Mouse (Mus musculus): ENCODE results near the gene Itgb5. TPM values are rescaled to one million over a fixed set of nuclear protein-coding genes. Genes with fewer than 3 reads are reported as not detected.

Itgb5 gene
- total RNA-seq, 4 experiments from 2014 or later: 87.6 to 103 (median 91.3) TPM

- peak; percentile 57 for DNase-seq (ENCODE audit: low spot score)
These were observed 48.7 kb downstream of the Itgb5 start for GRCm38 (mm10) chr16:33878041-33878783.

DNA sequence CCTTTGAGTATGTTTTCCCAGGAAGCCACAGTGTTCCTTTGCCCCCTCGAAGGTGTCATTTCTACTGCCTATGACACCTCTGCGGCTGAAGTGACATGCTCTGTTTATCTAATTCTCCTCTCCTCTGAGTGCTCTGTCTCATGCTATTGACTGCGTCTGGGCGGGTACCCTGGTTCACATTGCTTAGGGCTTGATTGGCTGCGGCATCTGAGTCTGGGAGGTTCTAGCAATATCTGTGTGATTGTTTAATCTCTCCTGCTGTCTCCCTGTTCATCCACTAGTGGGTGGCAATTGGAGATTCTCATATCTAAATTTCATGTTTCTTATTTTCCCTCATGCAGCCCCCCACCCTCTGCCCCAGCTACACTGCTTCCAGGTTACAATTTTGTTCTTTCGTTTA lies 49.6 kb downstream of the Itgb5 start:
- DNase-seq (ENCODE audit: low spot score): no peak

GRCm38 (mm10) chr16:33879556-33879955 lies 50.1 kb downstream of the Itgb5 start:
- DNase-seq (ENCODE audit: low spot score): no peak

DNA sequence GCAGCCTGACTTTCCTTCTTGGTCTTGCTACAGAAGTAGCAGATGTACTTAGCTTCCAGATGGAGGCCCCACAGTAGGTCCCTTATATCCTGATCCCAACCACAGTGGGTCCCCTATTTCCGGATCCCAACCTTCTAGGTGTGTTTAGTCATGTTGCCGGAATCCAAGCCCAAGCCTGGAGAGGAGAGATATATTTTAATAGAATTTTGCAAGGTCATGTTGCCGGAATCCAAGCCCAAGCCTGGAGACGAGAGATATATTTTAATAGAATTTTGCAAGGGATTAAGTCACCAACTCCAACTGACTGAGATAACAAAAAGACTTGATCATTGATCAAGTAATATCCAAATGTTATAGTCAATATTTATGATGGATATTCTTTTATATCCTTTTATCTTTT lies 51.3 kb downstream of the Itgb5 start:
- DNase-seq (ENCODE audit: low spot score): no peak

- DNase-seq (ENCODE audit: low spot score): peak; percentile 64
These were observed 53.1 kb downstream of the Itgb5 start for GRCm38 (mm10) chr16:33882540-33882939.

GRCm38 (mm10) chr16:33883046-33883975 lies 53.8 kb downstream of the Itgb5 start:
- no peak for DNase-seq (ENCODE audit: low spot score)

DNA sequence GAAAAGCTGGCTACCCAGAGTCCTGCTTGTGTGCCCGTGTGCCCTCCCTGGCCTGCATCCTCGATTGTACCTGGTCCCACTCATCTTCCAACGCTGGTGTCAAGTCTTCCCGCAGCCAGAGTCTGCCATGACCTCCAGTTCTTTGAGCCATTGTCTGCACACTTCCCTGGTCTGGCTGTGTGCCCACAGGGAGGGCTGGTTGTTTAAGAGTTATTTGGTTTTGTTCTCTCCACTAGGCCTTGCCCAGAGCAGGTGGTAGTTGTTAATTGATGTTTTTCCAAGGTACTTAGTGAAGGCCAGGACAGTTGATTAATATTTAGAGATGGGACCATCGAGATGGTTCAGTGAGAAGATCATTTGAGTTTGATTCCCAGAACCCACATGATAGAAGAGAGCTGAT lies 54.7 kb downstream of the Itgb5 start:
- DNase-seq (ENCODE audit: low spot score): no peak

DNA sequence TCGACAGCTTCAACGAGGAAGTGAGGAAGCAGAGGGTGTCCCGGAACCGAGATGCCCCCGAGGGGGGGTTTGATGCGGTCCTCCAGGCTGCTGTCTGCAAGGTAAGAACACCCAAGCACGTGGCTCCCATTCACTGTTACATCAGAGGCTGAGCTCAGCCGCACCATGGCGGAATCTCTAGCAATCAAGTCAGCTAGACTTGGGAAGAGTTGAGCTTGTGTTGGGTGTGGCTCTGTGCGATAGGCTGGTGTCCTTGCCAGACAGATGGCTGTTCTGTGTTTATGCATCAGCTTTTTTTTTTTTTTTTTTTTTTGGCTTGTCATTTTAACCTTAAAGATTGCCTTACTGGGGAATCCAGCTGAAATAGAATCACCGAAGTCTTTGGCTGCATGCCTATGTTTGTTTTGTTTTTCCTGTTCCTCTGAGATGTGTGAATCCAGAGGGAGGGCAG lies 55.6 kb downstream of the Itgb5 start:
- peak; percentile 60 for DNase-seq (ENCODE audit: low spot score)

DNA sequence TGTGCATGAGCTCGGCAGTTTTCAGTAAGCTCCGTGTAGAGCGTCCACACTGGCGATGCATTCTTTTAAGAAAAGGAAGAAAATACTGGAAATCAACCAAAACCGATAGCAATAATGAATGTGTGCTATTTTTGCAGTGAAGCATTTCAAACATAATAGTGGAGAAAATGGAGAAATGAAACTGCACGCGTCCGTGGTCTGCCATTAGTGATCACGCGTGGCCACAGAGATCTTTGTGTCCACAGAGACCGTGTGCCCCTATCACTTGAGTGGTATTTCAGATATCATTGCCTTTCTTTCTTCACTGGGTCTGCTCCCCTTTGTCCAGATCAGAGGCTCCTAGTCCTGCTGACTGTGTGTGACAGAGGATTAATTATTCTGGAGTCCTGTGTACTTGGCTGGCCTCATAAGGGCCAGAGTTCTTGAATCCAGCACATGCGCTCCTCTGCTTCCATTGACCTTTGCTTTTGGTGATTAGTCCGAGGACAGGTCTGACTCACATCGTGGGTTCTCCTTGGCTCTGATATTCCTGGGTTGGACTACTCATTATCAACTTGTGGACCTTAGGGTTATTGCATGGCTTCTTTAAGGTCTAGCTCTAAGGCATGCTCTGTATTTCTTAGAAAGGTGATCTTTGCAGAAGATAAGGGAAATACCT lies 56.3 kb downstream of the Itgb5 start:
- no peak for DNase-seq (ENCODE audit: low spot score)

DNA sequence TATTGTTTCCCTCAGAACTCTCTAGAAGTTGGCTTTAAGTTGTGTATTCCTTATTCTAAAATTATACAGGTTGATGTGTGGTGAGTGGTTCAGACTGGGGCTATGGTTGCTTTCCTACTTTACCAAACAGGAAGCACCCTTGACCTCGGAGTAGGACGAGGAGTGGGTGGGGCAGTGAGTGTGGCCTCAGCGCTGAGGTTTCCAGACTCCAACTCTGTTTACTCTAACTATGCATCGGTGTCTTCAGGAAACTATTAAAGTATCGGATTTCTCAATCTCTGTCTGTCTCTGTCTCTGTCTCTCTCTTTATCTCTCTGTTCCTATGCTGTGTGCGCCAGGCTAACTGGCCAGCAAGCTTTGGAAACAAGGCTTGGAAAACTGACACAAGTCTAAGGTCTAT lies 57.2 kb downstream of the Itgb5 start:
- DNase-seq (ENCODE audit: low spot score): no peak

GRCm38 (mm10) chr16:33887981-33888380 lies 58.5 kb downstream of the Itgb5 start:
- no peak for DNase-seq (ENCODE audit: low spot score)

GRCm38 (mm10) chr16:33889000-33889607 lies 59.6 kb downstream of the Itgb5 start:
- DNase-seq (ENCODE audit: low spot score): no peak

GRCm38 (mm10) chr16:33891099-33891498 lies 61.6 kb downstream of the Itgb5 start:
- no peak for DNase-seq (ENCODE audit: low spot score)

GRCm38 (mm10) chr16:33891561-33892281 lies 62.3 kb downstream of the Itgb5 start:
- peak; percentile 89 for DNase-seq (ENCODE audit: low spot score)

- peak; percentile 58 for DNase-seq (ENCODE audit: low spot score)
These were observed 63.1 kb downstream of the Itgb5 start for GRCm38 (mm10) chr16:33892539-33892938.

GRCm38 (mm10) chr16:33893796-33894195 lies 64.3 kb downstream of the Itgb5 start:
- DNase-seq (ENCODE audit: low spot score): no peak

DNA sequence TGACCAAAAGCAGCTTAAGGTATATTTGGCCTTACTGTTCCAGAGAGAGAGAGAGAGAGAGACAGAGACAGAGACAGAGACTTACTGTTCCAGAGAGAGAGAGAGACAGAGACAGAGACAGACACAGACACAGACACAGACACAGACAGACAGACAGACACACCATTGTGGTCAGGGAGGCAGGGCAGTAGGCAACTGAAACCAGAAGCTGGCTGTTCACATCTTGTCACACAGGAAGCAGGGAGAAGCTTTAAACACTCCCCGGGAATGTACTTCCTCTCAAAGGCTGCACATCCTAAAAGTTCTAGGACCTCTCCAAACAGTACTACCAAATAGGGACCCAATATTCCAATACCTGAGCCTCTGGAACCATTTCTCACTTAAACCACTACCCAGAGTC lies 65.0 kb downstream of the Itgb5 start:
- DNase-seq (ENCODE audit: low spot score): no peak

GRCm38 (mm10) chr16:33895690-33896089 lies 66.2 kb downstream of the Itgb5 start:
- DNase-seq (ENCODE audit: low spot score): no peak

- DNase-seq (ENCODE audit: low spot score): no peak
These were observed 67.3 kb downstream of the Itgb5 start for GRCm38 (mm10) chr16:33896801-33897200.

DNA sequence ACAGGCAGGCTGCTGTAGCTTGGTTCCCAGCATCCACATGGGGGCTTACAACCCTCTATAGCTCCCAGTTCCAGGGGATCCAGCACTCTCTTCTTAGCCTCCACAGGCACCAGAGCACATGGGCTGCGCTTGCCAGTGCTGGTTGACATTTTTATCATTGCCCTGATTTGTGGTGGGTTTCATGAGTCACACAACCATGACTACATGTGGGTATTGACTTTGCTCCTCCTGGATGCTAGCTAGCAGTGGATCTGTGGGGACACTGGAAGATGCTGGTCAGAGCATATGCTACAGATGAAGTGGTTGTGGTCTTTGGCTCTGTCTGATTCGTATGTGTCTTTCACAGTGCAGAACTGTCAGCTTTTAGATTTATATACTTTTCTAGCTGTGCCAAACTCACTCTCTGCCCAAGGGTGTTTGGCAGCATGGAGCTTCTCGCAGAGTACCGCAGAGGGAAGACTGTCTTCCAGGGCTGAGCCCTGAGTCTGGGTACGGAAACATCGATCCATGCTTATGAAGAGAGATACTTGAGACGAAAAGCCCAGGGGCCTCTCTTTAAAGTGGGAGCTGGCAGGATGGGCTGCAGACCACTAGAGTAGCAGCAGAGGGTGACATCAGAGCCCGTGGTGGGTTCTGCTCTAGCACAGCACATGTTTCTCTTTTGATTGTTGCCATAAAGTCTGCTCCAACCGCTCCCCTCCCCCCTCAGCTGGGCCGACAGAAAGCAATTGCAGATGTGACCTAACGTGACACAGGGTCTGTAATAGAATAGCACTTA lies 74.4 kb downstream of the Itgb5 start:
- no peak for DNase-seq (ENCODE audit: low spot score)
